Mouse (Mus musculus) heart, adult 11 months (tissue): ENCODE measurements around the gene Chmp2a.

Source experiments
- DNase-seq: peaks from one replicate; pipeline ENCODE4 v3.0.0; 2022

Chmp2a gene

GRCm38 (mm10) chr7:13033451-13034147 is 1.0 kb downstream of the Chmp2a start:
- peak; percentile 90 for DNase-seq

DNA sequence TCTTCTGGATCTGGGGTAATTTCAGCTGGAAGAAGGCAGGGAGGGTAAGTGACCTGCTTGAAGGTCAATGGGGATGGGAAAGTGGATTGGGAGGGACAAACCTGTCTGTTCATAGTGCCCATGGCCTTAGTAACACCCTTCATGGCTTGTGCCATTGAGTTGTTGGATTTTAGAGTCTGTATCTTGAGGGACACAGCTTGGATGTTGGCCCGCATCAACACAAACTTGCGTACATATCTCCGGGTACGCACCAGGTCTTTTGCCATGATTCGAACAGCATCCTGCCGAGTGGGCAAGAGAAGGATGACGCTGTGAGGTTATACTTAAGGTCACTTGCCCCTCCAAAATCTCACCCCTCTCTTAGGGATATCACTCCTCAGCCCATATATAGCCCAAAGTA is 2.1 kb downstream of the Chmp2a start:
- peak; percentile 82 for DNase-seq

- DNase-seq, result peak; percentile 77
These were observed 2.6 kb downstream of the Chmp2a start for GRCm38 (mm10) chr7:13031983-13032382.

- peak; percentile 82 for DNase-seq
These were observed 3.5 kb downstream of the Chmp2a start for GRCm38 (mm10) chr7:13031069-13031468.

- DNase-seq, result peak; percentile 76
These were observed 5.6 kb downstream of the Chmp2a start for GRCm38 (mm10) chr7:13028986-13029385.

GRCm38 (mm10) chr7:13025511-13026112 is 9.0 kb downstream of the Chmp2a start:
- peak; percentile 77 for DNase-seq

- peak; percentile 98 for DNase-seq
These were observed 9.8 kb downstream of the Chmp2a start for GRCm38 (mm10) chr7:13024805-13025204.

DNA sequence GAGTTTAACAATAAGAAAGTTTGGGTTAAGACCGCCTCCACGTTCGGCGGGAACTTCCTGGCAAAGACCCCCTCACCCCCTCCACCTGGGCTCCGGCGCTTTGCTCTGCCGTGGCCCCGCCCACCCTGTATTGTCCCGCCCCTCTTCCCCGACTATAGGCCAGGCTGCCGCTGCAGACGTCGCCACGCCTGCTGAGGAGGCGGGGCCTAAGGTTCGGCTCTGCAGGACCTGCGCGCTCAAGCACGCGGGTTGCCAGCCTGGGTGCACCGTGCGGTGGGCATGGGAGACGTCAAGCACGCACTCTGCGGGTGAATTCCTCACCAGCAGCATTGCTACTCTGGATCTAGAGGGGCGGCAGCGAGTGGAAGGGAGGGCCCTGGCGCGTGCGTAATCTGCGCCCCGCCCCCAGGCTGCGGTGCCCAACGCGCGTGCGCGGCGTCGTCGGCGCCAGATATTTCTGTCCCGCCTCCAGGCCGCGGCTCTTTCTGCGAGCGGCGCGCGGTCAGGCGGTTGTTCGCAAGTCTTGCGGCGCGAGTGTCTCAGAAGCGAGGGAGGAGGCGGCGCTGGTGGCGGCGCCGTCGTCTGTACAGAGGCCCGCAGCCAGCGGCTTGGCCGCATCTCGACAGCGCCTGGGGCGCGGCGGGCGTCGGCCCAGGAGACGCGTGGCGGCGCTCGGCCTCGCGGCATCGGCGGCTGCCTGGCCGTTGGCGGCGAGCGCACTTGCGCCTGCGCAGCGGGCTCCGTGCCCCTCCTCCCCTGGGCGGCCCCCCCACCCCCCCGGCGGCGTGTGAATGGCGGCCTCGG is 10.5 kb downstream of the Chmp2a start:
- peak; percentile 99 for DNase-seq

- DNase-seq, result peak; percentile 98
These were observed 11.7 kb downstream of the Chmp2a start for GRCm38 (mm10) chr7:13022773-13023535.

GRCm38 (mm10) chr7:13015217-13015616 is 19.4 kb downstream of the Chmp2a start:
- peak; percentile 13 for DNase-seq

DNA sequence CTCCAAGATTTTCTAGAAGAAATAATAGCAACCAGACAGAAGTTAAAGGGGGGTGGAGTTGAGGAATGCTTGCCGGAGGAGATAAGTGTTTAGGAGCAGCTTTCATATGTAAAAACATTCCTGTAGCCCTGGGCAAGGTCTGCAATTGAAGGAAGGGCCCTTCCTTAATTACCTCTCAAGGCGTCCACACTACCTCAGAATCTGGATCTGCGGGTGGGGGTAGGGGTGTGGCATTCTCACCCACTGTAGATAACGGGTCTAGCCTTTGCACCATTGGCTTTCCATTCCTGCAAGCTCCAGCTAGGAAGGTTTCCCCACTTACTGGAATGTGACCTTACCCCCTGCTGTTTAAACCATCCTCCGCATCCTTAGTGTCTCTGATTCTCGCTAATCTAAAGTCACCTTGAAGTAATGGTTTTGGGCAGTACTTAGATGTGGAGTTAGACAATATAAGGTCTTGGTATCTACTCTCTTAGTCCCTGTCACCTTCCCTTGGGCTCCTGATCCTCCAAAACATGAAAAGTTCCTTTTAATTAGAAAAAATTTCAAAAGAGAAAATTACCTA is 20.2 kb downstream of the Chmp2a start:
- DNase-seq, result peak; percentile 44

- peak; percentile 73 for DNase-seq
These were observed 20.9 kb downstream of the Chmp2a start for GRCm38 (mm10) chr7:13013671-13014070.

DNA sequence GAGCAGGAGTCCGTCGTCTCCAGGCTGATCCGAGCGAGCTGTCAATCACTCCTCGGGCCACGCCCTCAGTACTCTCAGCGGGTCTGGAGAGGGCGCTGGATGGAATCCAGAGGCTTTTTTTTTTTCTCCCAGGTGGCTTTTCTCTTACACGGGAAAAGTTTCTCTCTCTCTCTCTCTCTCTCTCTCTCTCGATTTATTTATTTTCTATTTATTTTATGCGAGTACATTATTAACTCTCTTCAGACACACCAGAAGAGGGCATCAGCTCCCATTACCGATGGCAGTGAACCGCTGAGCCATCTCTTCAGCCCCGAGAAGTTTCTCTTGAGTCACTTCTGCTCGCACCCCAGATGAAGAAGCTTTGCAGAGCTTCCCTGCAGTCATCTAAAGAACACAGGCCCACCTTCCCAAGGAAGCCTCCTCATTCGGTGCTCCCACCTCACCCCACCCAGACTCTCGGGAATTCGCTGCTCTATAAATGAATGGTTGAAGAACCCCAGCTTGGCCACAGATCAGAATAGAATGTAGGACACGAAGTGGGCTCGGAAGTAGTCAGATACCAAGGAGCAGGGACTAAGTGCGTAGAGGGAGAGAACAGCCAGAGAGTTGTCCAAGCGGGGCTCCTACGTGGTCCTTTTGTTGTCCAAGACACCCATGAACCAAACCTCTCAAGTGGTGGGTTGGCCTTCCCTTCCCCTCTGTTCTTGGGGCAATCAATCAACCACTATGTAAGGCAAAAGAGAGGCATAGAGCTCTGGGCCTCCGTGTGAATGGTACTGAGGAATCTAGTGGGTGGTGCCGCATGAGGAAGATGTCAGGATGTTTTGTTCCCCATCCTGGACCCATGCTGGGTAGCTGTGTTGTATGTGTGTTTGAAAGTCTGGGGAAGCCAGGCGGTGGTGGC is 24.4 kb downstream of the Chmp2a start, which contains the start of gene Zbtb45:
Gene Zbtb45, minus strand, starts transcription at position 30 of the 904 bp plus-strand sequence.
- DNase-seq, result peak; percentile 88

DNA sequence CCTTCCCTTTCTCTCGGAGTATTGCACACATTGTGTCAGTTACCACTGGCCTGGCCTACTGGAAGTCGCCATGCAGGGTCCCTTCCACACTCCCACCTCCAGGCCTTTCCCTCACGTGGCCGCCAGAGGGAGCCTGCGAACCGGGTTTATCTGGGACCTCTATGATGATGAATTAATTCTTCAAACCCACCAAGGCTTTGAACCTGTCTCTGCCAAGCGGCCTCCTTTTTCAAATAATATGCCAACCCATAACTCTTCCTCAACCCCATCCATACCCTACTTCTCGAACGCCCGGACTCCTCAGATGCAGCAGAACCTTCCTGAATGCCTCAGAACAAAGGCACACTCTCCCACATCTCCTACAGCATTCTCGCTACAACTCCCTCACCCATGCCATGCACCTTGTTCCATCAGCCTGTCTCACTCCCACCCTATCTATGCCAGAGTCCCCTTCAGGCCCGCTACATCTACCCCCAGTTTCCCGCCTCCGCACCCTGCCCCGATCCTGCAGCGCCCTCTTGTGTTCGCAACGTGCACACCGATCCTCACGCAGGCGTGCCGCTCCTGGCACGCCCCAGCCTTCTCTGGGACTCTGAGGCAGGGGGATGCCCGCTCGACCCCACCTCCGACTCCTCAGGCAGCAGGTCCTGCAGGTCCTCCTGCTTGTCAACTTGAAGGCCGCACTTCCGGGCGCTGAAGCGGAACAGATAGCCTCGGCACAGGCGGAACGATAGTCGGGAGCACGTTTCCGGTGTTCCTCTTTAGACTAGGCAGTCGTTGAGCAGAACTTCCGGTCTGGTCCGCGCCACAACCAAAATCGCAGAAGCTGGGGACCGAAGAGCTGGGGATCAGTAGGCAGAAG is 25.2 kb downstream of the Chmp2a start:
- peak; percentile 99 for DNase-seq

GRCm38 (mm10) chr7:13007341-13008092 is 27.1 kb downstream of the Chmp2a start:
- DNase-seq, result peak; percentile 92

DNA sequence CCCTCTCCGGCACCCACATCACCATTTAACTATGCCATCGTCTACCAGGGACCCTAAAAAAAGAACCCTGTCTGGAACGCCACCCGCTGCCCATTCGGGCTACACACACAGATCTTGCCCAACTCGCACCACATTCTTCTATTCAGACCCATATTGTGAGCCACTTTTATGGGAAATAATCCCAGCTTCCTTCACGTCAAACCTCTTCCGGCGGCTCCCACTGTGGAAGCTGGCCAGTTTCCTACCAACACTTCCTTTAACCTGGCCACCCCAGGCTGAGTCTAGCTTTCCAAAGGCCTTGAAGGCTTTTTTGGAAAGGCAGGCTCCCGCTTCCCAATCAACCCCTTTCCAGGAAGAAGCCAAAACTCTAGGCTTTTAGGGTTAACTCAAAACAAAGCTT is 28.1 kb downstream of the Chmp2a start:
- peak; percentile 90 for DNase-seq

DNA sequence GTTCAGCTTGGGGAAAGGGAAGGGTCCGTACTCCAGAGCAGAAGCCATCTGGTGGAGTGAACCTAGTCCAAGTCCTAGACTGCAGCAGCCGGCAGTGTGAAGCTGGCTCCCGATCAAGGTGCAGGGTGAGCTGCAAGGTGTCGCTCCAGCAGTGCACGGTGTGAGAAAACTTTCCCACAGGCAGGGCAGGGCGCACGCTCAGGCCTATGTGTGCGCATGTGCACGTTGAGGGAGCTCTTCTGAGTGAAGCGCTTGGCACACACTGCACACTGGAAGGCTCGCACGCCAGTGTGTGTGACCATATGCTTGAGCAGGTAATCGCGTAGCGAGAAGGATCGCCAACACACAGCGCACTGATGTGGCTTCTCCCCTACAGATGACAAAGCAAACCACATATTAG is 28.6 kb downstream of the Chmp2a start:
- DNase-seq, result peak; percentile 90

GRCm38 (mm10) chr7:13003380-13003779 is 31.2 kb downstream of the Chmp2a start:
- DNase-seq, result no peak

DNA sequence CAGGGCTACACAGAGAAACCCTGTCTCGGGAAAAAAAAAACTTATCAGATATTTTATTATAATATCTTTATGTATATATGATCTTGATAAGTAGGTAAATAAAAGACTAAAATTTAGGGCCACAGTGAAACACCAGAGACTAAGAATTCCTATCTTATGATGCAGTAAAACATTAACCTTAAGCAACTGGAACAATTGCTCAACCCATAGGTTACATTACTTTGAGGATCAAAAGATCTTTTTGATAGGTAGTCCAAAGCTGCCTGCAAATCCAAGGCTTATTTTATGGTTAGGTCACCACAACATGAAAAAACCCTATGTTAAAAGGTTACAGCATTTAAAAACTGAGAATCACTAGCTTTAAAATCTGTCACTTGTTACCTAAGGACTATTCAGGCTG is 33.0 kb downstream of the Chmp2a start:
- no peak for DNase-seq

GRCm38 (mm10) chr7:12998851-12999250 is 35.8 kb downstream of the Chmp2a start, which contains the start of gene Trim28:
Gene Trim28, plus strand, starts transcription at chr7:12999114.
- no peak for DNase-seq
